Mouse (Mus musculus): ENCODE results near the gene Cryaa. TPM values are rescaled to one million over a fixed set of nuclear protein-coding genes. Genes with fewer than 3 reads are reported as not detected.

The Cryaa gene
- polyA plus RNA-seq, 1 experiment from 2014 or later: 0.31 TPM

DNA sequence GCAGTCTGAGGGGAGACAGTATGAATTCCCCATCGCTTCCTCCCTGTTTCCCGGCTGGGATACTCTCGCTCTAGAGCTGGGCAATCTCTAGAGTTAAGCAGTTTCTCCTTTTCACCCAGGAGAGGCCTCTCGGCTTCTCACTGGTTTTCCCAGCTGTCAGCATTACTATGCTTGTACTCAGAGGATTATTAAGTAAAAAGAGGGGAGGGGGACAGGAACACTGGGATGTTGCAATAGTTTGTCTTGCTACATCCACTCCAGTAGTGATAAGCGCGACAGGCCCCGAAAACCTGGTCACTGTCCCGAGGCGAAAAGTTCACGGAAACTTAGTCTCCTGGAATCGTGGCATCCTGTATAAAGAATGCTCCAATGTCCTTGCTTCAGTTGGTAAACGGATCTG lies 5.3 kb upstream of the Cryaa start:
- no peaks in the 10 kb centered on the region for H3K27me3 ChIP-seq (replicated peaks; ENCODE audit: control insufficient read depth, insufficient read depth, low read length)
- 90% methylated on average over 12 of the region's 12 CpGs for WGBS
- H3K4me2 ChIP-seq (ENCODE audit: low read depth, low read length): no peak overlapping the region
- no peak overlapping the region for H3K4me3 ChIP-seq (ENCODE audit: low read length)
- H3K9ac ChIP-seq (ENCODE audit: low read depth, low read length): no peak overlapping the region
- H3K36me3 ChIP-seq (ENCODE audit: control insufficient read depth, insufficient read depth, low read length): no peaks in the 10 kb centered on the region
- H3K4me1 ChIP-seq (ENCODE audit: control insufficient read depth, insufficient read depth, low read length): no peaks in the 10 kb centered on the region
- no peak for ATAC-seq
- H3K9me3 ChIP-seq (ENCODE audit: control insufficient read depth, low read length): no peaks in the 10 kb centered on the region
- no peak overlapping the region for H3K27ac ChIP-seq (ENCODE audit: low read length)

DNA sequence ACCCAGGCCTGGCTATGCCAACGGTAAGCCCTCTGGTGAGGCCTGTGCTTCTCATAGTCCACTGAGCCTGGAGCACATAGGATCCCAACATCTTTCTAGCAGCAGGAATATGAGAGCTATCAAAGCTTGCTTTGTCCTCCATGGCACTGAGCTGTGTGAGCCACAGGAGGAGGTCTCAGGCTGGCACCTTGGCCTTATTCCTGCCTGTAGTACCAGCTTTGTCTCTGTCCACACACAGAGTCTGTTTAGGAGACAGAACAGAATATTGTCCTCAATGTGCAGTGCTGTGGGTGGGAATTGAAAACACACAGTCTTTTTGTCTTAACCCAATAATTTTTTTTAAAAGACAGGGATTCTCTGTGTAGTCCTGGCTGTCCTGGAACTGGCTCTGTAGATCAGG lies 3.2 kb upstream of the Cryaa start:
- Histone ChIP-seq H3K27me3 (replicated peaks; ENCODE audit: control insufficient read depth, insufficient read depth, low read length) (no peaks in the 10 kb centered on the region), H3K4me3 (ENCODE audit: low read length) (no peak overlapping the region), H3K27ac (ENCODE audit: low read length) (no peak overlapping the region), H3K4me2 (ENCODE audit: low read depth, low read length) (no peak overlapping the region), H3K9ac (ENCODE audit: low read depth, low read length) (no peak overlapping the region), H3K36me3 (ENCODE audit: control insufficient read depth, insufficient read depth, low read length) (no peaks in the 10 kb centered on the region), H3K9me3 (ENCODE audit: control insufficient read depth, low read length) (no peaks in the 10 kb centered on the region), H3K4me1 (ENCODE audit: control insufficient read depth, insufficient read depth, low read length) (no peaks in the 10 kb centered on the region)
- WGBS: 47% methylated on average over 1 of the region's 1 CpGs
- no peak for ATAC-seq

DNA sequence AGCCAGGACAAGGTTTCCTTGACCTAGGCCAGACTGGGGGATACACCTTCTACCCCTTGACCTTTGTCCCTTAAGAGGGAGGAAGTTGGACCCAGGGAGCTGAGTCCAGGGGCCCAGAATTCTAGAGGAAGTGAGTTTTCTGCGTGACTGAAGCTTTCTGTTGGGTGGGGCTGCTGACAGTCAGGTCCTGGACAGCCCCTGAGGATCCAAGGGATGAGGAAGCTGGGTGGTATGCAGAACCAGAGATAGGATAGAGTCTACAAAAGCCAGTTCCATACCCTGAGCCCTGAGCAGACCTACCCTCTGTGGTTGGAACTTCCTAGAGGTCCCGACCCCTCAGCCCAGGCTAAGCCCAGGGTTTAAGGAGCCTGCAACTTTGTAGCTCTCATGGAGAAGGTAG lies 2.8 kb downstream of the Cryaa start:
- no peak overlapping the region for H3K9ac ChIP-seq (ENCODE audit: low read depth, low read length)
- no peak overlapping the region for H3K27ac ChIP-seq (ENCODE audit: low read length)
- no peaks in the 10 kb centered on the region for H3K36me3 ChIP-seq (ENCODE audit: control insufficient read depth, insufficient read depth, low read length)
- WGBS: 69% methylated on average over 2 of the region's 2 CpGs
- ATAC-seq: no peak
- no peak overlapping the region for H3K4me3 ChIP-seq (ENCODE audit: low read length)
- no peak overlapping the region for H3K4me2 ChIP-seq (ENCODE audit: low read depth, low read length)
- H3K4me1 ChIP-seq (ENCODE audit: control insufficient read depth, insufficient read depth, low read length): no peaks in the 10 kb centered on the region
- H3K9me3 ChIP-seq (ENCODE audit: control insufficient read depth, low read length): no peaks in the 10 kb centered on the region
- H3K27me3 ChIP-seq (replicated peaks; ENCODE audit: control insufficient read depth, insufficient read depth, low read length): no peaks in the 10 kb centered on the region

DNA sequence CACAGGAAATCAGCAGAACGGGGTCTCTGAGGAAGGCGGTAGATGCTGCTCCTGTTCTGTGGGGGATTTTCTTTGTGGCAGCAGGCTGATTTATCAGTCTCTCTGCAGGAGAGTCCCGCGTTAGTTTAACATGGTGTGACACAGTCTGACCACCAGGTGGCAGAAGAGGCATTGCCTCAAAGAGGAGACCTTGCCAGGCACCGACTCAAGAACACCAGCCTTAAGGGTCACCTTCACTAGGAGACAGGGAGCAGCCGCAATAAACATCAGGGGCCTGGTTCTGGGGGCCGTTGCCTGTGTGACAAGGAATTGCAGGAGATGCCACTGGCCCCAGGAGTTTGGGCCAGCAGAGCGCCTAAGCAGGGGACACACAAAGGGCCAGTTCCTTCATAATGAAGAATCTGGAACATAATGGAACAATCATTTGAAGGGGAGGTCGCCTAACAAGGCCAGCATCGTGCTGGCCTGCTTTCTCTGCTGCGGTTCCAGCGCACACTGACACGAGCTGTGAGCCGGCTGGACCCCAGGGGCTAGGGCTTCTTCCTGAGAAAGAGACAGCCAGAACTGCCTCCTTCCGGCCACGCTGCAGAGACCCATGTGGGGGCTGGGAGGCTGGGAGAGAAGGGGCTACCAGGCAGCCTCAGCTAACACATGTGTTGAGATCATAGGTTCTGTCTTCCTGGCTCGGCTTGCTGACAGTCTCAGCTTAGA lies 8.1 kb downstream of the Cryaa start:
- peak overlapping the region; percentile 31 for H3K4me2 ChIP-seq (ENCODE audit: low read depth, low read length)
- H3K27ac ChIP-seq (ENCODE audit: low read length): peak overlapping the region; percentile 87
- WGBS: 13% methylated on average over 17 of the region's 17 CpGs
- peaks cover 8% of the 10 kb centered on the region for H3K4me1 ChIP-seq (ENCODE audit: control insufficient read depth, insufficient read depth, low read length)
- no peaks in the 10 kb centered on the region for H3K9me3 ChIP-seq (ENCODE audit: control insufficient read depth, low read length)
- ATAC-seq: peak; percentile 71
- no peak overlapping the region for H3K4me3 ChIP-seq (ENCODE audit: low read length)
- H3K27me3 ChIP-seq (replicated peaks; ENCODE audit: control insufficient read depth, insufficient read depth, low read length): no peaks in the 10 kb centered on the region
- H3K36me3 ChIP-seq (ENCODE audit: control insufficient read depth, insufficient read depth, low read length): no peaks in the 10 kb centered on the region
- peak overlapping the region; percentile 46 for H3K9ac ChIP-seq (ENCODE audit: low read depth, low read length)

DNA sequence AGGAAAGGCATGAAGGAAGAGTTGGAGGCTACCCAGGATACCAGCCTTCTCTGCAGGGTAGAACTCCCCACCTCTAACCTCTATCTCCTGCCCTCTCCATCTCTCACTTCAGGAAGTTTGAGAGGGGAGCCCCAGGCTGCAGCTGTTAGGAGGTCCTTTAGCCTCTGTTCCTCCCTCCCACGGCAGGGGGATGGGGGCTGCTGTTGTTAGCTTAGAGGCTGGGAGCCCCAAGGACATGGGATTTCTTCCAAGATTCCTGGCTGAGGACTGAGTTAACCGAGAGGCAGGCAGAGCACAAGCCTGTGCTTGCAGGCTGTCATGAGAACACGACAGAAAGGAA lies 8.6 kb downstream of the Cryaa start:
- Histone ChIP-seq H3K4me3 (ENCODE audit: low read length) (no peak overlapping the region), H3K9me3 (ENCODE audit: control insufficient read depth, low read length) (no peaks in the 10 kb centered on the region), H3K4me2 (ENCODE audit: low read depth, low read length) (peak overlapping the region; percentile 31), H3K36me3 (ENCODE audit: control insufficient read depth, insufficient read depth, low read length) (no peaks in the 10 kb centered on the region), H3K9ac (ENCODE audit: low read depth, low read length) (peak overlapping the region; percentile 46; the same call in 1 of the 2 replicates), H3K4me1 (ENCODE audit: control insufficient read depth, insufficient read depth, low read length) (peaks cover 8% of the 10 kb centered on the region), H3K27ac (ENCODE audit: low read length) (peak overlapping the region; percentile 87), H3K27me3 (replicated peaks; ENCODE audit: control insufficient read depth, insufficient read depth, low read length) (no peaks in the 10 kb centered on the region)
- WGBS: 24% methylated on average over 3 of the region's 3 CpGs
- peak; percentile 65 for ATAC-seq

DNA sequence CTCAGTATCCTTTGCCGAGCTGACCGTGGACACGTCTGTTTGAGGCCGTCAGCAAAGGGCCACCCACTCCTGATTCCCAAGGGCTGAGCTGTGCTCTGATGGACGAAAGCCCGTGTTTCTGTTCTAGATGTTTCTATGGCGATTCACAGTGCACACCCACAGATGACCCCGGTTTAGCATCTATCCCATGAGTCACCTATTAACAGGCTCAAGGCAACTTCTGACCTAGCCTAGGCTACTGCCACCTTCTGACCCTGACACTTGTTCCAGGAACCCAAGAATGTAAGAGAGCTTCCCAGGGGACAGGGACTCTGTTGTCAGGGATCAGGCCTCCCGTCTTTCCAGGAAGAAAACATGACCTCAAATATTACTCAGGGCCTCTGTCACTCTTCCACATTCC lies 10.5 kb downstream of the Cryaa start:
- H3K27me3 ChIP-seq (replicated peaks; ENCODE audit: control insufficient read depth, insufficient read depth, low read length): no peaks in the 10 kb centered on the region
- no peak overlapping the region for H3K27ac ChIP-seq (ENCODE audit: low read length)
- no peaks in the 10 kb centered on the region for H3K9me3 ChIP-seq (ENCODE audit: control insufficient read depth, low read length)
- no peak overlapping the region for H3K4me3 ChIP-seq (ENCODE audit: low read length)
- H3K4me1 ChIP-seq (ENCODE audit: control insufficient read depth, insufficient read depth, low read length): peaks cover 8% of the 10 kb centered on the region
- no peak overlapping the region for H3K4me2 ChIP-seq (ENCODE audit: low read depth, low read length)
- no peak for ATAC-seq
- H3K9ac ChIP-seq (ENCODE audit: low read depth, low read length): no peak overlapping the region
- no peaks in the 10 kb centered on the region for H3K36me3 ChIP-seq (ENCODE audit: control insufficient read depth, insufficient read depth, low read length)
- WGBS: 75% methylated on average over 9 of the region's 9 CpGs

DNA sequence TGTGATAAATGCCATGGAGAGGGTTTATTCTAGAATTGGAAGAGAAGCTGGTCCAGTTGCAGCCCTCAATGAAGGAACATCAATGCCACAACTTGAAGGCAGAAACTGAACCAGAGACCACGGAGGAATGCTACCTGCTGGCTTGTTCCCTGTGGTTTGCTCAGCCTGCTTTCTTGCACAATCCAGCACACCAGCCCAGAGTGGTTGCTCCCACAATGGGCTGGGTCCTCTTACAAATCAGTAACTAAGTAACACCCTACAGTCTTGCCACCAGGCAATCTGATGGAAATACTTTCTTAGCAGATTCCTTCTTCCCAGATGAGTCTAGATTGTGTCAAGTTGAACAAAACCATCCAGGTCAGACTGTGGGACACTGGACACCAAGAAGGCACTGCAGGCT lies 12.0 kb downstream of the Cryaa start:
- H3K27ac ChIP-seq (ENCODE audit: low read length): no peak overlapping the region
- WGBS: 83% methylated on average over 1 of the region's 1 CpGs
- H3K9me3 ChIP-seq (ENCODE audit: control insufficient read depth, low read length): no peaks in the 10 kb centered on the region
- no peak overlapping the region for H3K4me2 ChIP-seq (ENCODE audit: low read depth, low read length)
- no peaks in the 10 kb centered on the region for H3K36me3 ChIP-seq (ENCODE audit: control insufficient read depth, insufficient read depth, low read length)
- H3K4me3 ChIP-seq (ENCODE audit: low read length): no peak overlapping the region
- H3K9ac ChIP-seq (ENCODE audit: low read depth, low read length): no peak overlapping the region
- H3K4me1 ChIP-seq (ENCODE audit: control insufficient read depth, insufficient read depth, low read length): peaks cover 17% of the 10 kb centered on the region
- H3K27me3 ChIP-seq (replicated peaks; ENCODE audit: control insufficient read depth, insufficient read depth, low read length): no peaks in the 10 kb centered on the region
- no peak for ATAC-seq

DNA sequence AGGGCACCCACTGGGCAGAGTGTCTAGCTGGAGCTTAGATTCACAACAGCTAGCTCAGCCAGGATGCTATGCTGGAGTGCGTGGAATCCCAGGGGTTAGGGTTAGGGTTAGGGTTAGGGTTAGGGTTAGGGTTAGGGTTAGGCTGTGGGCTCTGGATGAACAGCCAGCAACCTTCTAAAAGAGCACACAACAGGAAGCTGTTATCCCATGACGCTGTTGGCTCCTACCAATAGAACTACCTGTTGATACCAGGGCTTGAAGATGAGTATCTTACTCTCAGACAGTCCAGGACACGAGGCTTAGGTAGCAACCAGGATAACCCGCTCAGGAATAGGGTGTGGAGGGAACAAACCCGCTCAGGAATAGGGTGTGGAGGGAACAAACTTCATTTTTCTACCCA lies 15.3 kb downstream of the Cryaa start:
- 37% methylated on average over 5 of the region's 5 CpGs for WGBS
- Histone ChIP-seq H3K9ac (ENCODE audit: low read depth, low read length) (0 out of 2 replicates have a peak overlapping the region, but pooled peaks have one; percentile 37), H3K4me1 (ENCODE audit: control insufficient read depth, insufficient read depth, low read length) (peaks cover 10% of the 10 kb centered on the region), H3K27ac (ENCODE audit: low read length) (no peak overlapping the region), H3K4me3 (ENCODE audit: low read length) (no peak overlapping the region), H3K36me3 (ENCODE audit: control insufficient read depth, insufficient read depth, low read length) (no peaks in the 10 kb centered on the region), H3K27me3 (replicated peaks; ENCODE audit: control insufficient read depth, insufficient read depth, low read length) (no peaks in the 10 kb centered on the region), H3K9me3 (ENCODE audit: control insufficient read depth, low read length) (no peaks in the 10 kb centered on the region), H3K4me2 (ENCODE audit: low read depth, low read length) (peak overlapping the region; percentile 39; the same call in 1 of the 2 replicates)
- peak; percentile 43; the same call in 1 of the 2 replicates for ATAC-seq

DNA sequence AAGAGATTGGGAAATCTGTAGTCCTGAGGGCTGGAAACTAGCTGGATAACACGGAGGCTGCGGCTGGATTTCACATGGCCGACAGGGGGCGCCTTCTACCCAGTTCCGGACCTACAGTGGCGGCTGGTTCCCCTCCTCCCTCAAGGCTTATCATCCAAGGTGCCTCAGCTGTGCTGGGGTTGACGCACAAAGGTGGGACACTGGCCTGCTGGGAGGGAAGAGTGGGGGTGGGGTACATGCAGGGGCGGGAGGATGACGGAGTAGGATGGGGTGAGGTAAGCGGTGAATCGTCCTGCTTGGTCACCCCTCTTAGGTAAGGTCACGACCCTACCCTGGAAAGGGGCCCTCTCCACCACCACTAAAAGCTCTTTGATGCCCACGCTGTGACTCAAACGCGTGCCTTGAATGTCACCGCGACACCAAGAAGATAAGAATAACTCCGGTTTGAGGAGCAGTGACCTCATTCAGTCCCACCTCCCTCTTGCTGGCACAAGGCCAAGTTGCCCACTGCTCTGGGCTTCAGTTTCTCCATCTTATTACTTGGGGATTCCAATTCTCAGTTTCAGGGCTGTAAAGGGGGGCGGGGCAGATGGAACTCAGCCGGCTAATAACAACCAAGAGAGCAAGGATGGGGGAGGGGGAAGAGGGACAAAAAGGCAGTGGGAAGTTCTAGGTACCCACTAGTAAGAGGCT lies 15.9 kb downstream of the Cryaa start:
- Histone ChIP-seq H3K4me2 (ENCODE audit: low read depth, low read length) (peak overlapping the region; percentile 39), H3K4me3 (ENCODE audit: low read length) (no peak overlapping the region), H3K9me3 (ENCODE audit: control insufficient read depth, low read length) (no peaks in the 10 kb centered on the region), H3K27me3 (replicated peaks; ENCODE audit: control insufficient read depth, insufficient read depth, low read length) (no peaks in the 10 kb centered on the region), H3K9ac (ENCODE audit: low read depth, low read length) (peak overlapping the region; percentile 37), H3K36me3 (ENCODE audit: control insufficient read depth, insufficient read depth, low read length) (no peaks in the 10 kb centered on the region), H3K4me1 (ENCODE audit: control insufficient read depth, insufficient read depth, low read length) (peaks cover 10% of the 10 kb centered on the region), H3K27ac (ENCODE audit: low read length) (no peak overlapping the region)
- WGBS: 5% methylated on average over 20 of the region's 20 CpGs
- peak; percentile 83 for ATAC-seq

Measured in intestine, embryonic 16.5 days (tissue).